ENCODE assay signal across 21 mouse cellular contexts in genomic region chr10:77962725-77963124, GRCm38 (mm10). TPM values are rescaled to one million over a fixed set of nuclear protein-coding genes. Genes with fewer than 3 reads are reported as not detected.
DNase-seq lines count a peak whose midpoint lies in the region; ATAC-seq lines count a peak whose summit lies in the region.
"Had no signal": no experiment of that assay in that cellular context is flagged by ENCODE, and none has a peak within 500 bp of the region (broad histone marks: within the 10 kb centered on the region; RNA-seq: fewer than 3 reads in every experiment).

No protein-coding gene starts in this region.

- ATAC-seq in CD4-positive, CD25-positive, alpha-beta regulatory T cell, adult 4 months, result peak; percentile 82
- ATAC-seq in common myeloid progenitor, adult 5-6 weeks (replicated peaks; ENCODE audit: low read depth, poor library complexity, severe bottlenecking), result peak; percentile 85
- peak; percentile 88 for ATAC-seq in megakaryocyte, adult 5-6 weeks (ENCODE audit: poor library complexity, severe bottlenecking)
- ATAC-seq: hindbrain, embryonic 16.5 days; intestine, postnatal 0 days; midbrain, embryonic 13.5 days had no signal

- DNase-seq in layer of hippocampus, adult 18-20 months (ENCODE audit: low spot score in 2 of 2), result no peak
- no peak for DNase-seq in right cerebral cortex, postnatal 14 days
- DNase-seq in adipocyte (ENCODE audit: low spot score), result no peak
- DNase-seq in spleen, postnatal 14 days (ENCODE audit: low spot score in 2 of 2), result no peak
- DNase-seq: adrenal gland, postnatal 25 days; cerebellum, adult 11-12 months; cerebellum, postnatal 10 days; gastrocnemius, adult 2 months; heart, postnatal 36 days; kidney, postnatal 4 days; layer of hippocampus, adult 9-11 months; lung, postnatal 36 days; retina, postnatal 1 day; thymus, adult 18-20 months; thymus, postnatal 4 days had no signal

RNA-seq across cellular contexts. Expression of gene Trpm2, which starts 7.6 kb away (rescaled TPM):
- 1 to 10 TPM in 1 of 2 experiments, not detected in 1; 1.2 TPM for polyA plus RNA-seq in CD4-positive, CD25-positive, alpha-beta regulatory T cell, adult 4 months (2017; shearing (Covaris generic))
- total RNA-seq in common myeloid progenitor, adult 5-6 weeks (2017), result 1.4 and 4.2 TPM in 2 replicates
- 15.2 and 20.7 TPM in 2 replicates for total RNA-seq in megakaryocyte, adult 5-6 weeks (2015)
- total RNA-seq in megakaryocyte, adult 5-6 weeks (2017), result 33.5 and 35.8 TPM in 2 replicates
- total RNA-seq in layer of hippocampus, adult 18-20 months (2021), result 10 to 100 TPM; 37.9 to 40.8 TPM

RNA-seq across cellular contexts. Expression of gene 1810043G02Rik, which starts 15.6 kb away (rescaled TPM):
- polyA plus RNA-seq in CD4-positive, CD25-positive, alpha-beta regulatory T cell, adult 4 months (2017; shearing (Covaris generic)), result 10 to 100 TPM in 1 of 2 experiments, 1 to 10 TPM in 1; 5.4 to 13.8 TPM
- total RNA-seq in common myeloid progenitor, adult 5-6 weeks (2017), result 10.5 and 12.6 TPM in 2 replicates
- total RNA-seq in megakaryocyte, adult 5-6 weeks (2015), result 9.1 and 12.3 TPM in 2 replicates
- 12.2 and 15.8 TPM in 2 replicates for total RNA-seq in megakaryocyte, adult 5-6 weeks (2017)
- total RNA-seq in layer of hippocampus, adult 18-20 months (2021), result 10 to 100 TPM; 39.9 to 40.5 TPM

RNA-seq across cellular contexts. Expression of gene Pfkl, which starts 47.2 kb away (rescaled TPM):
- 100 to 1,000 TPM in 1 of 2 experiments, 10 to 100 TPM in 1; 60.6 to 118 TPM for polyA plus RNA-seq in CD4-positive, CD25-positive, alpha-beta regulatory T cell, adult 4 months (2017; shearing (Covaris generic))
- 42.8 and 43.8 TPM in 2 replicates for total RNA-seq in common myeloid progenitor, adult 5-6 weeks (2017)
- total RNA-seq in megakaryocyte, adult 5-6 weeks (2015), result 6.9 and 7.0 TPM in 2 replicates
- total RNA-seq in megakaryocyte, adult 5-6 weeks (2017), result 13.6 and 16.9 TPM in 2 replicates
- 100 to 1,000 TPM; 217 to 223 TPM for total RNA-seq in layer of hippocampus, adult 18-20 months (2021)
